Mouse (Mus musculus): ENCODE measurements around the gene Cript. TPM values are rescaled to one million over a fixed set of nuclear protein-coding genes. Genes with fewer than 3 reads are reported as not detected.

Gene Cript
- total and polyA plus RNA-seq, 3 experiments: 18.4 to 43.1 (median 34.8) TPM

Other genes with a start within 250 kb of the Cript start
- gene Tmem247, start 108.2 kb upstream of the Cript start, total RNA-seq (2012; rRNA removed): not detected in 2 replicates
- not detected in 2 replicates for gene Tmem247, start 108.2 kb upstream of the Cript start, total RNA-seq (2014; rRNA removed)
- gene Tmem247, start 108.2 kb upstream of the Cript start, polyA plus RNA-seq (2012; ENCODE audit: insufficient read length, low read depth): not detected in 2 replicates
- not detected in 2 replicates for gene Atp6v1e2, start 77.7 kb upstream of the Cript start, total RNA-seq (2012; rRNA removed)
- gene Atp6v1e2, start 77.7 kb upstream of the Cript start, total RNA-seq (2014; rRNA removed): not detected in 2 replicates
- not detected in 2 replicates for gene Atp6v1e2, start 77.7 kb upstream of the Cript start, polyA plus RNA-seq (2012; ENCODE audit: insufficient read length, low read depth)
- gene Rhoq, start 62.5 kb upstream of the Cript start, total RNA-seq (2012; rRNA removed): 10.7 and 18.8 TPM in 2 replicates
- 23.2 and 23.9 TPM in 2 replicates for gene Rhoq, start 62.5 kb upstream of the Cript start, total RNA-seq (2014; rRNA removed)
- gene Rhoq, start 62.5 kb upstream of the Cript start, polyA plus RNA-seq (2012; ENCODE audit: insufficient read length, low read depth): 22.5 and 24.4 TPM in 2 replicates
- 33.6 and 38.3 TPM in 2 replicates for gene Pigf, start 144 bp upstream of the Cript start, total RNA-seq (2012; rRNA removed)
- gene Pigf, start 144 bp upstream of the Cript start, total RNA-seq (2014; rRNA removed): 70.8 and 73.0 TPM in 2 replicates
- 34.4 and 37.6 TPM in 2 replicates for gene Pigf, start 144 bp upstream of the Cript start, polyA plus RNA-seq (2012; ENCODE audit: insufficient read length, low read depth)
- gene Socs5, start 82.1 kb downstream of the Cript start, total RNA-seq (2012; rRNA removed): 0.50 and 0.85 TPM in 2 replicates
- gene Socs5, start 82.1 kb downstream of the Cript start, total RNA-seq (2014; rRNA removed): 0.52 and 0.55 TPM in 2 replicates
- 0.80 and 0.86 TPM in 2 replicates for gene Socs5, start 82.1 kb downstream of the Cript start, polyA plus RNA-seq (2012; ENCODE audit: insufficient read length, low read depth)
- 39.1 and 42.5 TPM in 2 replicates for gene Mcfd2, start 240.4 kb downstream of the Cript start, total RNA-seq (2012; rRNA removed)
- gene Mcfd2, start 240.4 kb downstream of the Cript start, total RNA-seq (2014; rRNA removed): 39.1 and 41.9 TPM in 2 replicates
- gene Mcfd2, start 240.4 kb downstream of the Cript start, polyA plus RNA-seq (2012; ENCODE audit: insufficient read length, low read depth): 24.7 and 26.0 TPM in 2 replicates